Mouse (Mus musculus): ENCODE data around the gene Gm20388.

- no peak for TF ChIP-seq POLR2A (IDR thresholded peaks at IDR 0.05; ENCODE audit: borderline replicate concordance, extremely low read depth, insufficient read depth, insufficient read length, poor library complexity, severe bottlenecking)
- no peak for TF ChIP-seq CTCF (IDR thresholded peaks at IDR 0.05; ENCODE audit: borderline replicate concordance, extremely low read depth, insufficient read depth, insufficient read length)
These were observed 600.3 kb downstream of the Gm20388 start for GRCm38 (mm10) chr8:120510863-120511457.

Measured in brain, embryonic 14.5 days (tissue).